In genomic region chr2:72786044-72786737, GRCm38 (mm10) we compare ENCODE assay signal across 16 mouse cellular contexts.
A peak's percentile ranks its signal among the peaks of the same experiment; 100 is the strongest.
DNase-seq lines count a peak whose midpoint lies in the region; ATAC-seq and TF ChIP-seq lines count a peak whose summit lies in the region.
"Had no signal": no experiment of that assay in that cellular context is flagged by ENCODE, and none has a peak within 500 bp of the region (broad histone marks: within the 10 kb centered on the region; RNA-seq: fewer than 3 reads in every experiment).

No protein-coding gene starts in this region.

- no peaks in the 10 kb centered on the region for H3K27me3 ChIP-seq in liver, adult 2 months (ENCODE audit: control insufficient read depth, insufficient read depth, low read length)
- no peaks in the 10 kb centered on the region for H3K27me3 ChIP-seq in intestine, embryonic 15.5 days (replicated peaks)
- H3K27me3 ChIP-seq: midbrain, embryonic 13.5 days had no signal

- no peak for TF ChIP-seq CTCF in liver, adult 2 months (IDR thresholded peaks at IDR 0.05; ENCODE audit: low read depth, low read length)

- no peaks in the 10 kb centered on the region for H3K79me2 ChIP-seq in liver, adult 2 months (ENCODE audit: control insufficient read depth, insufficient read depth, low read length)

- H3K4me1 ChIP-seq in liver, adult 2 months (ENCODE audit: control insufficient read depth, insufficient read depth, low read length), result peaks cover 8% of the 10 kb centered on the region; the same call in 1 of the 2 replicates
- H3K4me1 ChIP-seq in intestine, embryonic 15.5 days (replicated peaks), result no peaks in the 10 kb centered on the region

- TF ChIP-seq POLR2A in liver, adult 2 months (IDR thresholded peaks at IDR 0.05; ENCODE audit: extremely low read depth, insufficient read depth, low read length), result no peak

- H3K4me2 ChIP-seq in intestine, embryonic 15.5 days (replicated peaks), result no peak overlapping the region
- H3K4me2 ChIP-seq: lung, embryonic 14.5 days; midbrain, embryonic 13.5 days had no signal

- H3K27ac ChIP-seq in liver, adult 2 months (replicated peaks; ENCODE audit: insufficient read depth, low read depth, low read length), result peak overlapping the region; percentile 90
- peak overlapping the region; percentile 44 for H3K27ac ChIP-seq in intestine, embryonic 15.5 days
- H3K27ac ChIP-seq: hindbrain, postnatal 0 days; midbrain, embryonic 13.5 days had no signal

- no peaks in the 10 kb centered on the region for H3K9me3 ChIP-seq in intestine, embryonic 15.5 days
- H3K9me3 ChIP-seq: midbrain, embryonic 13.5 days had no signal

- H3K9ac ChIP-seq in liver, adult 2 months (ENCODE audit: low read depth, low read length), result no peak overlapping the region
- H3K9ac ChIP-seq in intestine, embryonic 15.5 days, result no peak overlapping the region
- H3K9ac ChIP-seq: lung, embryonic 14.5 days; midbrain, embryonic 13.5 days had no signal

- 56% methylated on average over 5 of the region's 5 CpGs for WGBS in liver, adult 2 months
- WGBS in intestine, embryonic 15.5 days, result 61% methylated on average over 5 of the region's 5 CpGs

- ATAC-seq in intestine, embryonic 15.5 days, result no peak
- ATAC-seq in megakaryocyte progenitor cell, adult 5-6 weeks (replicated peaks; ENCODE audit: poor library complexity), result peak; percentile 52
- ATAC-seq: hindbrain, postnatal 0 days; midbrain, embryonic 13.5 days had no signal

- no peaks in the 10 kb centered on the region for H3K36me3 ChIP-seq in liver, adult 2 months (ENCODE audit: control insufficient read depth, insufficient read depth, low read length)
- H3K36me3 ChIP-seq in intestine, embryonic 15.5 days, result no peaks in the 10 kb centered on the region
- H3K36me3 ChIP-seq: midbrain, embryonic 13.5 days had no signal

- H3K4me3 ChIP-seq in liver, adult 2 months (ENCODE audit: insufficient read depth, low read depth, low read length), result no peak overlapping the region
- H3K4me3 ChIP-seq in intestine, embryonic 15.5 days (replicated peaks), result no peak overlapping the region
- H3K4me3 ChIP-seq: midbrain, embryonic 13.5 days had no signal

- DNase-seq in liver, adult 2 months (ENCODE audit: extremely low read depth, low read depth, low spot score), result no peak
- no peak for DNase-seq in liver
- DNase-seq in adipocyte (ENCODE audit: low spot score), result peak; percentile 87
- DNase-seq in urinary bladder, postnatal 10 days (ENCODE audit: low spot score), result no peak
- no peak for DNase-seq in kidney, adult 9 months
- DNase-seq in cerebellum, postnatal 25 days, result no peak
- DNase-seq: cerebellum, adult 11-12 months; gastrocnemius, postnatal 36 days; kidney, postnatal 25 days; lung, embryonic 14.5 days; right cerebral cortex, adult 18-20 months; thymus, postnatal 36 days had no signal
